Mouse (Mus musculus) lung, adult 2 months (tissue): ENCODE results near the gene Zbtb20. TPM values are rescaled to one million over a fixed set of nuclear protein-coding genes. Genes with fewer than 3 reads are reported as not detected.

Source experiments
- DNase-seq: peaks from one replicate; pipeline ENCODE4 v3.0.0; 2022
- H3K4me1 ChIP-seq: fragments of 200-500 bp; 2 replicates; pipeline ENCODE4 v1.6.1; 2011; ENCODE audit warnings: low read length; ENCODE audit not compliant: control insufficient read depth, insufficient read depth
- H3K4me3 ChIP-seq: fragments of 200-500 bp; replicated peaks from 2 replicates; pipeline ENCODE3; 2011; ENCODE audit warnings: low read depth, mild to moderate bottlenecking, control low read depth, low read length; ENCODE audit errors: extremely low read depth
- CTCF ChIP-seq: fragments of 200-500 bp; IDR thresholded peaks from 2 replicates; pipeline ENCODE4 v1.5.1; 2011; ENCODE audit warnings: mild to moderate bottlenecking, low read length, control low read depth; ENCODE audit not compliant: insufficient read depth
- POLR2A ChIP-seq: fragments of 200-500 bp; IDR thresholded peaks from 2 replicates; pipeline ENCODE4 v1.6.1; 2011; ENCODE audit warnings: low read depth, mild to moderate bottlenecking, control low read depth, low read length, borderline replicate concordance; ENCODE audit errors: extremely low read depth
- WGBS: fragments of 180-500 bp; shearing (Covaris S2); methylation state at CpG from one replicate; pipeline ENCODE4 v1.1.7; 2018; 5-methylcytosine and 5-hydroxymethylcytosine counted together
- polyA plus RNA-seq: library from polyadenylated mRNA; depleted of rRNA; stranded (reverse); fragments of >200 nt; gene quantifications from 2 replicates; pipeline ENCODE4 v1.2.3, GENCODE M21; 2012

The Zbtb20 gene
- polyA plus RNA-seq, 1 experiment = 30.7 TPM

GRCm38 (mm10) chr16:43462470-43463455 lies 587.1 kb downstream of the Zbtb20 start:
- no peak for DNase-seq
- no peak for TF ChIP-seq CTCF
- TF ChIP-seq POLR2A = no peak
- WGBS = 64% methylated on average over 11 of the region's 11 CpGs
- H3K4me3 ChIP-seq = no peak overlapping the region
- H3K4me1 ChIP-seq = peaks cover 15% of the 10 kb centered on the region

DNA sequence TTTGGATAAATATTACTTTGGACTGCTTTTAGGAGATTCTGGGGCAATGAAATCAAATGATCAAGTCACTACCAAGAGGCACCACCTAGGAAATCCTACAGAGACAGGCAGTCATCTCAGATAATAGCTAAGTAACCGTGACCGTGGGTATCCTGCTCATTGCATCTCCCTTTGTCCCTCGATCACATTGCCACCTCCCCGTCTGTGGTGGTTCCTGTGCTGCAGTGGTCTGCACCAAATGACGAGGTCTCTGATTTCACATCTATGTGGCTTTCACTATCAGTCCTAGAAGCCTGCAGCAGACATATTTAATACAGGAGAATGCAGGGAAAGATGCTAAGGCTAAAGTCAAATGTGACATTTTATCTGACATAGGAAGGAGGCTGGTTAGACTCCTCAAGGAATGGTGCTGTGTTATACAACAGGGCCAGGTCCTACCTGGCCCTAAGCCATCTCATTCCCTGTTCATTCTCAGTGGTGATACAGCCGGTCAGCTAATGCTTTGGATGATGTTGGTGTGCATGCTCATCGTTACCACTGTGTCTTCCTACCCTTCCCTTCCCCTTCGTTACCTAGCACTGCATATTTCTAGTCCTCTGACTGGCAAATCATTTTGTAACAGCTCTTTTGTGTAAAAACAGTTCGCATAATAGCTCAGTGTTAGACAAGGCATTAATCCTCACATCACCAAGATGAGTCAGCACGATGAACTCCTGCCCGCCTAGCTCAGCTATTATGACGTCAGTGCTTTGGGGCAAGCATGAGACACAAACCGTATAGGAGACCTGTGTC lies 588.2 kb downstream of the Zbtb20 start:
- Histone ChIP-seq H3K4me3 (no peak overlapping the region), H3K4me1 (peaks cover 15% of the 10 kb centered on the region)
- DNase-seq = no peak
- 66% methylated on average over 13 of the region's 13 CpGs for WGBS
- TF ChIP-seq POLR2A (no peak), CTCF (no peak)

GRCm38 (mm10) chr16:43464476-43465080 lies 588.9 kb downstream of the Zbtb20 start:
- 34% methylated on average over 10 of the region's 10 CpGs for WGBS
- H3K4me3 ChIP-seq = peak overlapping the region; percentile 33
- DNase-seq = no peak
- TF ChIP-seq POLR2A (no peak), CTCF (no peak)
- H3K4me1 ChIP-seq = peaks cover 15% of the 10 kb centered on the region

GRCm38 (mm10) chr16:43465368-43465839 lies 589.7 kb downstream of the Zbtb20 start:
- H3K4me1 ChIP-seq = peaks cover 15% of the 10 kb centered on the region
- DNase-seq = no peak
- TF ChIP-seq POLR2A (no peak), CTCF (no peak)
- 34% methylated on average over 3 of the region's 3 CpGs for WGBS
- no peak overlapping the region for H3K4me3 ChIP-seq

DNA sequence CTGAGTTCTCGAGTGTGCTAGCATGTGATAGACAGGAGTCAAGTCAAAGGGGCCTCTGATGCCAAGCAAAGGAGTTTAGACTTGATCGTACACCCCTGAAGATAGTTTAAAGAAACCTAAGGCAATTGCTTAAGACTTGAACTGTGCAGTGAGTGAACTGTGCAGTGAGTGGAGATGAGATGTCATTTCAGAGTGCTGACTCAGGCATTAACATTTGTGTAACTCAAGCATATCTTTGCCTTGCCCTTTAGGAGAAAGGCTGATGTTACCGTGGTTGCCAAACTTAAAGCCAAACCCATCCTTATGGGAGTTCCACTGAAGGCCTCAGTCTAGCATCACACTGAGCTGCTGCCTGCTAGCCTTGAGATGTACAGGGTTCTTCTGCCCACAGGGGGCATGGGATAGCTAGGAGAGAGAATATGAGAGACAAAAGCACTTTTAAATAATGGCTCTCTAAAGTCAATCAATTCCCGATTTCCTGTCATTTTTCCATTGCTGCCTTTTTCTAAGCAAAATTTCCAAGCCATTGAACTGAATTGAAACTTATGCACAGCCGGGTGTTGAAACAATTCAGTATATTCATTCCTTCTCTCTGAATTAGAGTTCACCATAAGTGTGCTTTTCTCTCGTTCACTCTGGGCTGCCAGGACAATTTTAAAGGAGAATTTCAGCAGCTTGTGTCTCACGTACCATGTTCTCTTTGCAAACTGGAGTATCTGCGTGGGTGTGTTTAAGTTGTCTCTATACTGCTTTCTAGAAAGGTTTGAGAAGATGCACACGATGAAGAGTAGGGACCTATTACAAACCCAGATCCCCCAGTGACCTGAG lies 590.5 kb downstream of the Zbtb20 start:
- Histone ChIP-seq H3K4me3 (no peak overlapping the region), H3K4me1 (peaks cover 15% of the 10 kb centered on the region)
- WGBS = 86% methylated on average over 9 of the region's 9 CpGs
- DNase-seq = no peak
- no peak for TF ChIP-seq POLR2A
- no peak for TF ChIP-seq CTCF

DNA sequence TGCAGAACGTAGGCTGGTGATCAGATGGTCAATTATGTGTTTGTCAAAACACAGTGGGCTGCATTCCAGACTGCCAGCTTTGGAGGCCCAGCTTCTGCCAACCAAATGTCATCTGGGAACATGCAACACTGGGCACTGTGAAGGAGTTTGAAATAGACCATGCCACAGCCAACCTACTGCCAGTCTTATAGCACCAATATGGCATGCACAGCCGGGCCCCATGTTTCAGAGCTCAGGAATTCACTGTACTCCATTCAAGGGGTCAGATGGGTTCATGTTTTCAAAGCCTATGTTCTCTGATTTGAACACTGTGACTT lies 591.0 kb downstream of the Zbtb20 start:
- no peak for DNase-seq
- no peak overlapping the region for H3K4me3 ChIP-seq
- 77% methylated on average over 2 of the region's 2 CpGs for WGBS
- peaks cover 15% of the 10 kb centered on the region for H3K4me1 ChIP-seq
- TF ChIP-seq CTCF = no peak
- no peak for TF ChIP-seq POLR2A

DNA sequence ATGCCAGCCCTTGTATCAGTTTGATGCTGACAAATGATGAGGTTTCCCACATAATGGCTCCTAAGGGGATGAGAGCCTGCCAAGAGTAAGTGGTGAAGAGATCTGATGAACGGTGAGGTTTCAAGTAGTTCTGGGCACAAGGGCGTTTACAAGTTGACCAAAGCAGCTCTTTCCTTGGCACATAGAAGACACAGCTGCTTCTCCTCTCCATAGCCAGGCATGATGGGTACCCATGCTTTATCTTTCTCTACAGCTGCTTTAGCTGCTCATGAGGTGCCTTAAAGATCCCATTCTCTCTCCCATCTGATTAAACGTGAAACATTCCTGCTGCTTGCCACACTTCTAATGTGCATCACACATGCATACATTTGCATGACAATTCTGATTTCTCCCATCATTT lies 595.4 kb downstream of the Zbtb20 start:
- Histone ChIP-seq H3K4me3 (no peak overlapping the region), H3K4me1 (no peaks in the 10 kb centered on the region)
- no peak for DNase-seq
- WGBS = 72% methylated on average over 3 of the region's 3 CpGs
- no peak for TF ChIP-seq CTCF
- TF ChIP-seq POLR2A = no peak

DNA sequence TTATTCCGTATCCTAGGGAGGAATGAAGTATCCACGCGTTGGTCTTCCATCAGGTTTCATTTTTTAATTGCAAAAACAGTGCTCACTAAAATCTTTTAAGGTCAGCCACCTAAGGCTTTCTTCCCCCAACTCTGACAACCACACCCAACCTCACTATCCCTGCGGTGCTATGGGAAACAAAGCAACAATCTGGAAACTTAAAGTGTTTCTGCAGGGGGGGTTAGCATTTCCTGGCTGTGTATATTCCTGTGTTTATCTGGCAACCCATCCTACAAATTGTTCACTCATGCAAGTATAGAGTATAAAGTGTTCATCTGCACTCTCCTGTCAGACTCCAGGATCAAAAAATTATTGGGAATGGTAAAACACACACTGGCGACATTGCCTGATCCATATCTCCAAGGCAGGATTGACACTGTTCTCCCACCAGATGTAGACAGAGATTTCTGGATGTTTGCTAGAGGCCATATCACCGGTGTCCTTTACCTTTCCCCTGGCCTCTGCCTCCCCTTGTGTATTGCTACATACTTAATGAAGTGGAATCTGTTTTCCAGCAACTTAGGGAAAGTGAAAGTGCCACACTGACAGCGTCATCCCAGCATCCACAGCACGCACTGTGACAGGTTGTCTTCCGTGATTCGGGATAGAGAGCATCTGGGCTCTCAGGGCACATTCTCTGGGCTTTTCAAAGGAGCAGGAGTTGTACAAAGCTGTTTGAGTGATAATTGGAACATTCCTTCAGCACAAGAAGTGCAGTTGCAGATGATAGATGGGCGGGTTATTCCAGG lies 599.5 kb downstream of the Zbtb20 start:
- no peak for DNase-seq
- TF ChIP-seq CTCF (no peak), POLR2A (no peak)
- WGBS = 63% methylated on average over 11 of the region's 11 CpGs
- Histone ChIP-seq H3K4me3 (peak overlapping the region; percentile 25), H3K4me1 (peaks cover 8% of the 10 kb centered on the region; the same call in 1 of the 2 replicates)
